Mouse (Mus musculus): ENCODE results near the gene Spred2. TPM values are rescaled to one million over a fixed set of nuclear protein-coding genes. Genes with fewer than 3 reads are reported as not detected.

The Spred2 gene
- polyA plus RNA-seq, 2 experiments = 1.0 to 3.1 TPM

- TF ChIP-seq EP300 (IDR thresholded peaks at IDR 0.05; ENCODE audit: low read depth) = no peak
- no peak for TF ChIP-seq CTCF (IDR thresholded peaks at IDR 0.05; ENCODE audit: low read depth)
- H3K27me3 ChIP-seq (ENCODE audit: control insufficient read depth, insufficient read depth, low read length) = no peaks in the 10 kb centered on the region
These were observed 64.0 kb downstream of the Spred2 start for GRCm38 (mm10) chr11:19988224-19988623.

GRCm38 (mm10) chr11:19988631-19989030 lies 64.5 kb downstream of the Spred2 start:
- ATAC-seq (ENCODE audit: insufficient read depth) (no peak), DNase-seq (ENCODE audit: low read depth in 3 of 3, low spot score in 3 of 3) (no peak)
- H3K9ac ChIP-seq (replicated peaks) = no peak overlapping the region
- H3K4me2 ChIP-seq (ENCODE audit: low read depth) = no peak overlapping the region
- H3K4me1 ChIP-seq (replicated peaks; ENCODE audit: control insufficient read depth in 2 of 2, insufficient read depth in 2 of 2, low read length in 1 of 2) = peaks cover 23 to 60% of the 10 kb centered on the region in 2 experiments
- H3K27ac ChIP-seq = no peak overlapping the region
- H3K4me3 ChIP-seq (ENCODE audit: insufficient read depth in 1 of 2, low read depth in 2 of 2, low read length in 2 of 2) = no peak overlapping the region
- 50% methylated on average over 6 of the region's 6 CpGs for WGBS (ENCODE audit: insufficient replicate concordance)
- H3K27me3 ChIP-seq (ENCODE audit: control insufficient read depth, insufficient read depth, low read length) = no peaks in the 10 kb centered on the region
- no peaks in the 10 kb centered on the region for H3K36me3 ChIP-seq (replicated peaks; ENCODE audit: control insufficient read depth, insufficient read depth, low read depth)
- no peak for TF ChIP-seq CTCF (IDR thresholded peaks at IDR 0.05; ENCODE audit: low read depth)
- H3K9me3 ChIP-seq (ENCODE audit: control insufficient read depth, low read length) = no peaks in the 10 kb centered on the region

More at GRCm38 (mm10) chr11:19988224-19988623, 64.0 kb downstream of the Spred2 start:
- Histone ChIP-seq H3K9me3 (ENCODE audit: control insufficient read depth, low read length) (no peaks in the 10 kb centered on the region), H3K27ac (no peak overlapping the region), H3K36me3 (replicated peaks; ENCODE audit: control insufficient read depth, insufficient read depth, low read depth) (no peaks in the 10 kb centered on the region), H3K4me1 (replicated peaks; ENCODE audit: control insufficient read depth in 2 of 2, insufficient read depth in 2 of 2, low read length in 1 of 2) (peaks cover 19 to 56% of the 10 kb centered on the region in 2 experiments), H3K4me3 (ENCODE audit: insufficient read depth in 1 of 2, low read depth in 2 of 2, low read length in 2 of 2) (no peak overlapping the region), H3K4me2 (ENCODE audit: low read depth) (no peak overlapping the region), H3K9ac (replicated peaks) (no peak overlapping the region)
- ATAC-seq (ENCODE audit: insufficient read depth) = no peak
- no peak for DNase-seq (ENCODE audit: low read depth in 3 of 3, low spot score in 3 of 3)
- WGBS (ENCODE audit: insufficient replicate concordance) = 44% methylated on average over 5 of the region's 5 CpGs

- Histone ChIP-seq H3K36me3 (replicated peaks; ENCODE audit: control insufficient read depth, insufficient read depth, low read depth) (no peaks in the 10 kb centered on the region), H3K9ac (replicated peaks) (no peak overlapping the region), H3K4me2 (ENCODE audit: low read depth) (no peak overlapping the region), H3K27me3 (ENCODE audit: control insufficient read depth, insufficient read depth, low read length) (no peaks in the 10 kb centered on the region), H3K9me3 (ENCODE audit: control insufficient read depth, low read length) (no peaks in the 10 kb centered on the region), H3K27ac (no peak overlapping the region), H3K4me3 (ENCODE audit: insufficient read depth in 1 of 2, low read depth in 2 of 2, low read length in 2 of 2) (no peak overlapping the region), H3K4me1 (replicated peaks; ENCODE audit: control insufficient read depth in 2 of 2, insufficient read depth in 2 of 2, low read length in 1 of 2) (peaks cover 30 to 65% of the 10 kb centered on the region in 2 experiments)
- TF ChIP-seq EP300 (IDR thresholded peaks at IDR 0.05; ENCODE audit: low read depth) = no peak
- TF ChIP-seq CTCF (IDR thresholded peaks at IDR 0.05; ENCODE audit: low read depth) = no peak
- DNase-seq (ENCODE audit: low read depth in 3 of 3, low spot score in 3 of 3) (no peak), ATAC-seq (ENCODE audit: insufficient read depth) (no peak)
- WGBS (ENCODE audit: insufficient replicate concordance) = 46% methylated on average over 13 of the region's 13 CpGs
These were observed 65.2 kb downstream of the Spred2 start for GRCm38 (mm10) chr11:19989141-19989910.

GRCm38 (mm10) chr11:19990731-19991130 lies 66.6 kb downstream of the Spred2 start:
- H3K27me3 ChIP-seq (ENCODE audit: control insufficient read depth, insufficient read depth, low read length) = no peaks in the 10 kb centered on the region
- TF ChIP-seq EP300 (IDR thresholded peaks at IDR 0.05; ENCODE audit: low read depth) (no peak), CTCF (IDR thresholded peaks at IDR 0.05; ENCODE audit: low read depth) (no peak)
- H3K27ac ChIP-seq = no peak overlapping the region
- ATAC-seq (ENCODE audit: insufficient read depth) (no peak), DNase-seq (ENCODE audit: low read depth in 3 of 3, low spot score in 3 of 3) (no peak)
- no peaks in the 10 kb centered on the region for H3K36me3 ChIP-seq (replicated peaks; ENCODE audit: control insufficient read depth, insufficient read depth, low read depth)
- H3K9ac ChIP-seq (replicated peaks) = no peak overlapping the region
- H3K4me2 ChIP-seq (ENCODE audit: low read depth) = no peak overlapping the region
- WGBS (ENCODE audit: insufficient replicate concordance) = 58% methylated on average over 2 of the region's 2 CpGs
- no peak overlapping the region for H3K4me3 ChIP-seq (ENCODE audit: insufficient read depth in 1 of 2, low read depth in 2 of 2, low read length in 2 of 2)
- H3K9me3 ChIP-seq (ENCODE audit: control insufficient read depth, low read length) = no peaks in the 10 kb centered on the region
- peaks cover 35 to 69% of the 10 kb centered on the region in 2 experiments for H3K4me1 ChIP-seq (replicated peaks; ENCODE audit: control insufficient read depth in 2 of 2, insufficient read depth in 2 of 2, low read length in 1 of 2)

GRCm38 (mm10) chr11:19991303-19991976 lies 67.3 kb downstream of the Spred2 start:
- H3K9me3 ChIP-seq (ENCODE audit: control insufficient read depth, low read length) = no peaks in the 10 kb centered on the region
- no peak for TF ChIP-seq EP300 (IDR thresholded peaks at IDR 0.05; ENCODE audit: low read depth)
- TF ChIP-seq CTCF (IDR thresholded peaks at IDR 0.05; ENCODE audit: low read depth) = no peak
- WGBS (ENCODE audit: insufficient replicate concordance) = 67% methylated on average over 12 of the region's 12 CpGs
- no peak overlapping the region for H3K27ac ChIP-seq
- peaks cover 33 to 64% of the 10 kb centered on the region in 2 experiments for H3K4me1 ChIP-seq (replicated peaks; ENCODE audit: control insufficient read depth in 2 of 2, insufficient read depth in 2 of 2, low read length in 1 of 2)
- H3K4me2 ChIP-seq (ENCODE audit: low read depth) = no peak overlapping the region
- DNase-seq (ENCODE audit: low read depth in 3 of 3, low spot score in 3 of 3) = no peak
- no peak for ATAC-seq (ENCODE audit: insufficient read depth)
- no peak overlapping the region for H3K9ac ChIP-seq (replicated peaks)
- no peaks in the 10 kb centered on the region for H3K36me3 ChIP-seq (replicated peaks; ENCODE audit: control insufficient read depth, insufficient read depth, low read depth)
- H3K27me3 ChIP-seq (ENCODE audit: control insufficient read depth, insufficient read depth, low read length) = no peaks in the 10 kb centered on the region
- no peak overlapping the region for H3K4me3 ChIP-seq (ENCODE audit: insufficient read depth in 1 of 2, low read depth in 2 of 2, low read length in 2 of 2)
